Mouse (Mus musculus) hindbrain, embryonic 11.5 days (tissue): ENCODE data around the gene Hras. TPM values are rescaled to one million over a fixed set of nuclear protein-coding genes. Genes with fewer than 3 reads are reported as not detected.

Source experiments
- ATAC-seq: fragments of 200-750 bp; cut with Nextera tagmentation; 2 replicates; pipeline ENCODE4 v1.8.0; 2017; ENCODE audit warnings: mild to moderate bottlenecking, moderate TSS enrichment, moderate library complexity; ENCODE audit not compliant: low FRiP score
- DNase-seq: peaks from one replicate; pipeline ENCODE4 v3.0.0-alpha.2; 2015; ENCODE audit warnings: low spot score
- H3K27ac ChIP-seq: fragments of 300-500 bp; sonication (generic); 2 replicates; pipeline ENCODE4 v1.5.1; 2014; ENCODE audit warnings: mild to moderate bottlenecking, low read depth, low read length
- H3K27me3 ChIP-seq: fragments of 300-500 bp; sonication (generic); 2 replicates; pipeline ENCODE4 v1.6.1; 2014; ENCODE audit warnings: mild to moderate bottlenecking, low read length, moderate library complexity, mixed read lengths; ENCODE audit not compliant: control insufficient read depth, insufficient read depth
- H3K36me3 ChIP-seq: fragments of 300-500 bp; sonication (generic); 2 replicates; pipeline ENCODE4 v1.6.1; 2014; ENCODE audit warnings: mild to moderate bottlenecking, low read length, moderate library complexity, mixed read lengths; ENCODE audit not compliant: control insufficient read depth, insufficient read depth
- H3K4me1 ChIP-seq: fragments of 300-500 bp; sonication (generic); replicated peaks from 2 replicates; pipeline ENCODE4 v1.6.1; 2014; ENCODE audit warnings: low read length, mixed read lengths; ENCODE audit not compliant: control insufficient read depth, insufficient read depth
- H3K4me2 ChIP-seq: fragments of 300-500 bp; sonication (generic); replicated peaks from 2 replicates; pipeline ENCODE4 v1.6.1; 2014; ENCODE audit warnings: mild to moderate bottlenecking, low read depth, low read length
- H3K4me3 ChIP-seq: fragments of 300-500 bp; sonication (generic); 2 replicates; pipeline ENCODE4 v1.5.1; 2014; ENCODE audit warnings: low read depth, low read length
- H3K9ac ChIP-seq: fragments of 300-500 bp; sonication (generic); 2 replicates; pipeline ENCODE4 v1.6.1; 2014; ENCODE audit warnings: low read depth, low read length
- H3K9me3 ChIP-seq: fragments of 300-500 bp; sonication (generic); 2 replicates; pipeline ENCODE4 v1.6.1; 2016; ENCODE audit warnings: low read length; ENCODE audit not compliant: control insufficient read depth
- WGBS: fragments of 180-500 bp; shearing (Covaris S2); extraction: QIAGEN DNeasy Blood & Tissue Kit; methylation state at CpG from one replicate; pipeline ENCODE4 v1.1.7; 2014; 5-methylcytosine and 5-hydroxymethylcytosine counted together
- polyA plus RNA-seq: library from polyadenylated mRNA; unstranded; fragments of >200 nt; fragmentation: Nextera tagmentation; extraction: Ambion mirVana; gene quantifications from 2 replicates; pipeline ENCODE4 v1.2.1, GENCODE M21; 2014

Hras gene
- polyA plus RNA-seq, 1 experiment from 2014 or later: 98.0 TPM

DNA sequence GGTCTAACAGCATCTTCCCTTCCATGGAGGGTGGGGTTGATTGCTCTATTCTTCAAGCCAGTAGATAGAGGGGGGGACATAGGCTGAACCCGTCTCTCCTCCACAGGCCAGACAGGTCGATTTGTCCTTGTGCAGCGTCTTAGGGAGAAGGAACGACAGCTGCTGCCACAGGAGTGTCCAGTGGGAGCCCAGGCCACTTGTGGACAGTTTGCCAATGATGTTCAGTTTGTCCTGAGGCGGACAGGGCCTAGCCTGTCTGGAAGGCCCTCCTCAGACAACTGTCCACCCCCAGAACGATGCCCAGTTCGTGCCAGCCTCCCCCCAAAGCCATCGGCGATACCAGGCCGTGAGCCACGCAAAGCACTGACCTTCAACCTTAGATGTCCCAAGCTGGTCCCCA is 23.1 kb upstream of the Hras start:
- Histone ChIP-seq H3K4me3 (no peak overlapping the region), H3K27me3 (no peaks in the 10 kb centered on the region), H3K27ac (no peak overlapping the region), H3K4me2 (peak overlapping the region; percentile 85), H3K9ac (no peak overlapping the region), H3K9me3 (no peaks in the 10 kb centered on the region), H3K4me1 (peaks cover 12% of the 10 kb centered on the region), H3K36me3 (0 out of 2 replicates have a peak, but pooled peaks cover 4% of the 10 kb centered on the region)
- no peak for DNase-seq
- no peak for ATAC-seq
- WGBS: 87% methylated on average over 11 of the region's 11 CpGs

DNA sequence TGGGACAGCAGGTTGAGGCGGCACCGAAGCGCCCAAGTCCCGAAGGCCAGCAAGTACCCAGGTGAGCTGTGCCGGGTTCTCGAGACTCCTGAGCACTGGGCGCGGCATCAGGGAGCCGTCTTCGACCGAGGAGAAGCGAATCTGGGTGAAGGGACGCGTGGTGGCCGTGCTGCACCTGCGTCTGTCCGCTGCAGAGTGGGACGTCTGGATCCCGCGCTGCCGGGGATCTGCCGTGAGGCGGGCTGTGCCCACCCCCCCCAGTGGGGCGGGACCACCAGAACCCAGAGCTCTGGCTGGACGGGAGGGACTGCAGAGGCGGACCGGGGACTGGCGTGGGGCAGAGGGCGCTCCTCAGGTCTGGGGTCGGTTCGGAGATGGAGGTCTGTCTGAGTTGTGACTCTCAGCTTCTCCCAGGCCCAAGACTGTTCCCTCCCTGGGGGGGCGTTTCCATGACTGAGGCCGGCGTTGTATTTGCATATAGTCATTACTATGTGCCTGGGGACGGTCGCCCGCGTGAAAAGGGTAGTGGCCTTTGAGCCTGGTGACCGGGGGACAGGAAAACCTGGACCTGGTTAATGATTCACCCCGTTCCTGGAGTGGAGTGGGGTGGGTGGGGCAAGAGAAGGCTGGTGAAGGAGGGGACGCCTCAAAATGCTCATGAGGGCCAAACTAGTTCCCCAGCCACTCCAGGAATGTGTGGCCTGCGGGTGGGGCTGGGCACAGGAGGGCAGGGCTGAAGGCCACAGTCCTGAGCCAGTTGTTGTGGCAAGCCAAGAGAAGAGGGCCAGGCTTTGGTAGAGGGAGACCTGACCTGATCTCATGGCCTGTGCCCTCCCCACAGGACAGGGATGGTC is 22.3 kb upstream of the Hras start:
- Histone ChIP-seq H3K27me3 (no peaks in the 10 kb centered on the region), H3K27ac (peak overlapping the region; percentile 67), H3K4me1 (peaks cover 10% of the 10 kb centered on the region), H3K4me3 (peak overlapping the region; percentile 56), H3K9ac (peak overlapping the region; percentile 54), H3K4me2 (peak overlapping the region; percentile 85), H3K36me3 (0 out of 2 replicates have a peak, but pooled peaks cover 4% of the 10 kb centered on the region), H3K9me3 (no peaks in the 10 kb centered on the region)
- peak; percentile 74 for ATAC-seq
- DNase-seq: no peak
- WGBS: under 1% methylated on average over 42 of the region's 42 CpGs

DNA sequence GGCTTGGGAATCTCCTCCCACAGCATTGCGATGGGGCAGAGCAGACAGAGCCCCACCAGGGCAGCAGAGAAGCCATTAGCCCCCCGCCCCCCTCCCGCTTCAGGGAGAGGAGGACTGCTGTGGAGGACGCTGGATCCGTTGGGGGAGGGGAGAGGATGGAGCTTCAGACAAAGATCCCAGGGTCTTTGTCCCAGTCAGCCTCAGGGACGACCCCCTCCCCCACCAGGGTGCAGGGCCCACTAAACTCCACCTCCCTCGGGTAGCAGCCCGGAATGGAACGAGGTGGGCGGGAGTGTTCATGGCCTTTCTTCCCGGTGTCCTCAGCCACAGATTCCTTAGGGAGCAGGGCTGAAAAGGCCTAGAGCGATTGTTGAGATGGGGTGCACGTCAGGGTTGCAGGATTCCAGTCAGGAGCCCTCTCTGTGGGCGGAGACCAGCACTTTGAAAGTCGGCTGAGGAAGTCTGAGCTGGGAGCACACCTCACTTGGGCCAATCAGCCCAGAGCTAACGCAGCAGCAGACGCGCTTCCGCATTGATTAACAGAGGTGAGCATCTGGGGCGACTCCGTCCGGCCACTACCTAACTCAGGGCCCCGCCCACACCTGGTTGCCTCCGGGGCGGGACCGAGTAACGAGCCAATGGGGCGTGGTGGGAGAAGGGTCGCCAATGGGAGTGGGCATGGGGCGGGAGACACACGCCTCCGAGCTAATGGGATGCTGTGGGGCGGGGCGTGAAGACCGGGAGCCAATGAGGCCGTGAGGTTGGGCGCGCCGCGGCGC is 21.5 kb upstream of the Hras start, which contains the start of gene Rassf7:
Gene Rassf7, plus strand, starts transcription at position 760 of the 779 bp plus-strand sequence.
- peak; percentile 97 for DNase-seq
- Histone ChIP-seq H3K4me2 (peak within 1 kb of the TSS; percentile 85), H3K9me3 (no peaks in the 10 kb centered on the region), H3K4me1 (peaks cover 7% of the 10 kb centered on the region; the same call in 1 of the 2 replicates), H3K27me3 (no peaks in the 10 kb centered on the region), H3K4me3 (peak within 1 kb of the TSS; percentile 56), H3K36me3 (0 out of 2 replicates have a peak, but pooled peaks cover 4% of the 10 kb centered on the region), H3K27ac (peak within 1 kb of the TSS; percentile 96), H3K9ac (peak within 1 kb of the TSS; percentile 71)
- ATAC-seq: peak; percentile 97
- WGBS: under 1% methylated on average over 41 of the region's 41 CpGs

DNA sequence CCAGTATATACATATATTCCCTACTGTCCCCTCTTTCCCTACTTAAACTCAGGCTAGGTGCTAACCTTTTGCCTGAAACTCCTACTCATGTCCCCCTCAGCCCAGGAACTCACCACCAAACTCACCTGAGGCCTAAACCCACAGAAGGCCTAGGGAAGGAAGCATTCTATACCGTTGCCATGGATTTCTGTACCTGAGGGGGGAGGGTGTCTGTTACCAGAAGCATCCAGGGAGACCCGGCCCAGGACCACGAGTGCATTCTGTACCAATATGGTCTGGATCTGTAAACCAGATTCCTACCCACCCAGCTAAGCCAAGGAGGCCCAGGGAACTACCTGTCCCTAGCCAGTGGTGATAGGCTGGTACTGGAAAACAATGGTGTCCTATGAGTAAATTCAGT is 20.5 kb upstream of the Hras start:
- Histone ChIP-seq H3K27ac (peak overlapping the region; percentile 96), H3K9me3 (no peaks in the 10 kb centered on the region), H3K27me3 (no peaks in the 10 kb centered on the region), H3K4me2 (no peak overlapping the region), H3K36me3 (0 out of 2 replicates have a peak, but pooled peaks cover 4% of the 10 kb centered on the region), H3K4me1 (peaks cover 7% of the 10 kb centered on the region; the same call in 1 of the 2 replicates), H3K9ac (no peak overlapping the region), H3K4me3 (no peak overlapping the region; the same call in 1 of the 2 replicates)
- DNase-seq (no peak), ATAC-seq (no peak)
- WGBS: 84% methylated on average over 3 of the region's 3 CpGs

DNA sequence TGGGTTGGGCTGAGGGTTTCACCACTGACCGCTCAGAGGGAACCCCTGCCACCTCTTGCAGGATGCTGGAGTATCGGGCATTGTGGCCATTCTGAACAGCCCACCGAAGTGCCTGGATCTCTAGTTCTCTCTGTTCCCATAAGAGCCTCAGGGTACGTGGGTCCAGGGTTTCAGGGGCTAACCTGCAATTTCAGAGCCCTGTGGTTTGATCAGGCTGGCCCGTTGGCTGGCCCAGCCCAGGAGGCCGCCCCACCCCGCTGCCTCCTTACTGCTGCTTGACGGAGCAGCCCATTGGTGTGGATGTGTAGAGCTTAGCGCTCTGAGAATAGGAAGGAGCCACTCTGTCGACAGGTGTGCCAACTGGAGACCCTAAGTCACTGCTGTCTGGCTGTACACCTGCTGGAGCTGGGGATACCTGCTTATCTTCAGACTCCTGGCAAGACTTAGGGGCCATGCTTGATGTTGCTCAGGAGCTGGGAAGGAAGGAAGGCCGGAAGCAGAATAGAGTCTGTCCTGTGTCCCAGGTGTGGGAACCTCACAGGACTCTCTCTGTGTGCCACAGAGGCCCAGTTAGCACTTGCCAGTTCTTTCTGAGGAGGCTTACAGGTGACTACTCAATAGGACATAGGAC is 19.9 kb upstream of the Hras start, which contains the start of gene Lmntd2:
Gene Lmntd2, minus strand, starts transcription at position 476 of the 631 bp plus-strand sequence.
- Histone ChIP-seq H3K4me2 (peak within 1 kb of the TSS; percentile 85), H3K4me3 (peak within 1 kb of the TSS; percentile 56), H3K9me3 (no peaks in the 10 kb centered on the region), H3K27me3 (no peaks in the 10 kb centered on the region), H3K4me1 (peaks cover 7% of the 10 kb centered on the region; the same call in 1 of the 2 replicates), H3K9ac (peak within 1 kb of the TSS; percentile 71), H3K27ac (peak within 1 kb of the TSS; percentile 96), H3K36me3 (0 out of 2 replicates have a peak, but pooled peaks cover 4% of the 10 kb centered on the region)
- no peak for ATAC-seq
- DNase-seq: no peak
- 92% methylated on average over 11 of the region's 11 CpGs for WGBS

DNA sequence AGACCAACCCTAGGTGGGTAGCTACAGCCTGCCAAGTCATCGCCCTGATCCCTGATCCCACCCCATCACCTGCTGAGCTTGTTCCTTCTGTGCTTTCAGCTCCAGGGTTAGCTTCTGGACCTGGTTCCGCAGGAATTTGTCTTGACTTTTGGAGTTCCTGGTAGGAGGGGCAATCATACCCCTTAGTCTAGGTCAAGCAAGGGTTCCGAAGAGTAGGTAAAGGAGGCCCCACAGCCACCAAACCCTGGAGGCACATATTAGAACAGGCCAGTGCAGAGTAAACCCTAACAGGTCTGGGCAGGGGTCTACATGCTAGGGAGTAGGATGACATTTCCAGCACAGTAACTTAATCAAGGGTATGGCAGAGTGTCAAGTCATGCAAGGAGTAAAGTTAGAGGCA is 19.3 kb upstream of the Hras start:
- no peak overlapping the region for H3K4me3 ChIP-seq
- H3K9ac ChIP-seq: no peak overlapping the region
- no peak for ATAC-seq
- H3K27me3 ChIP-seq: no peaks in the 10 kb centered on the region
- DNase-seq: no peak
- no peak overlapping the region for H3K4me2 ChIP-seq
- no peak overlapping the region for H3K27ac ChIP-seq
- H3K36me3 ChIP-seq: 0 out of 2 replicates have a peak, but pooled peaks cover 4% of the 10 kb centered on the region
- WGBS: 87% methylated on average over 3 of the region's 3 CpGs
- peaks cover 7% of the 10 kb centered on the region; the same call in 1 of the 2 replicates for H3K4me1 ChIP-seq
- H3K9me3 ChIP-seq: no peaks in the 10 kb centered on the region

DNA sequence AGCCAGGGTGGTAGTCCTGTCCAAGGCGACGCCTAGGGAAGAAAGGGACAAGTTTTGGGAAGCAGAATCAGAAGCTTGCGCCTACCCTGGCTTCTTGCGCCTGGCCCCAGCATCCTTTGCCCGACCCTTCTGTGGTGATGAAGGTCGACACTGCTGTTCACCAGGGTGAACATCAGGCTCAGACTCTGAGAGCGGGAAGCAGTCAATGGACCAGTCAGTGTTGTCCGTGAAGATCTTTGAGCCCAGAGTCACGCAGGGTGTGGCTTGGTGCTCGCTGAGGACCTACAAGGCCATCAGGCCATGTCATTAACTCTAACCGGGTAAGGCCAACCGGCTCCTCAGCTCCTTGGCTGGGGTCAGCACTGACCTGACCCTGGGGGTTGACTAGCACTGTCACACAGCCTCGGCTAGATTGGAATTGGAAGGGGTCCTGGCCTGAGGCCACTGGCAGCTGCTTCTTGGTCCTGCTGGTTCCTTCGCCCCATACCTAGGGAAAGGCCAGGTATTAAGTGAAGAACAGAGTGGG is 16.9 kb upstream of the Hras start:
- Histone ChIP-seq H3K4me3 (no peak overlapping the region), H3K4me2 (no peak overlapping the region), H3K4me1 (peaks cover 5% of the 10 kb centered on the region; the same call in 1 of the 2 replicates), H3K9ac (no peak overlapping the region), H3K36me3 (no peaks in the 10 kb centered on the region), H3K9me3 (no peaks in the 10 kb centered on the region), H3K27me3 (no peaks in the 10 kb centered on the region), H3K27ac (no peak overlapping the region)
- 88% methylated on average over 14 of the region's 14 CpGs for WGBS
- DNase-seq: no peak
- no peak for ATAC-seq

DNA sequence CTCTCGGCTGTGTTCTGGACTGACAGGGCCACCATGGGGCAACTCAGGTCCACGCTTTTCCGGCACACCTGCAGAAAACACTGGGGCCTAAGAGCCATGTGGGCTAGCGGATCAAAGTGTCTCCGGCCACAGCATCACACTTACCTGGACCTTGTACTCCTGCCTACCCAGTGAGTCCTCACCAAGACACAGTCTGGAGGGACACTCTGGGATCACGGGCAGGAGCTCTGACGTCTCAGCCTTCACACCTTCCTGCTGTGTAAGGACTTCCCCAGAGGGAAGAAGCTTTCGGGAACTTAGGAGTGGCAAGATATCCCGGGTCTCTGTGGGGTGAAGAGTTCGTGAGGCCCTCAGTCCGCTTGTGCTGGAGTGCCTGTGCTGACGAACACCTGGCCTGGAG is 16.3 kb upstream of the Hras start:
- Histone ChIP-seq H3K9me3 (no peaks in the 10 kb centered on the region), H3K36me3 (no peaks in the 10 kb centered on the region), H3K27me3 (no peaks in the 10 kb centered on the region), H3K9ac (no peak overlapping the region), H3K4me3 (no peak overlapping the region), H3K4me1 (peaks cover 4% of the 10 kb centered on the region; the same call in 1 of the 2 replicates), H3K27ac (no peak overlapping the region), H3K4me2 (no peak overlapping the region)
- DNase-seq (no peak), ATAC-seq (no peak)
- 81% methylated on average over 12 of the region's 12 CpGs for WGBS
